Mouse (Mus musculus) E14TG2a.4 (cell line): ENCODE measurements around the gene Dnah12.
A peak's percentile ranks its signal among the peaks of the same experiment; 100 is the strongest.
"Not testable (repeated sequence)": the region's sequence is repeated elsewhere in the genome, so short reads cannot be mapped to it uniquely, and the experiment has no call there.

Experiments used
- H3K27me3 ChIP-seq: 2 replicates; pipeline ENCODE4 v1.6.1; 2014; ENCODE audit warnings: low read length, control low read depth; ENCODE audit not compliant: insufficient read depth
- H3K36me3 ChIP-seq: 2 replicates; pipeline ENCODE4 v1.6.1; 2014; ENCODE audit warnings: low read length, control low read depth; ENCODE audit not compliant: insufficient read depth
- H3K4me1 ChIP-seq: replicated peaks from 2 replicates; pipeline ENCODE4 v1.6.1; 2014; ENCODE audit warnings: low read depth, low read length, control low read depth
- H3K4me3 ChIP-seq: replicated peaks from 2 replicates; pipeline ENCODE4 v1.5.1; 2014; ENCODE audit warnings: mild to moderate bottlenecking, low read length
- H3K9me3 ChIP-seq: 2 replicates; pipeline ENCODE4 v1.6.1; 2014; ENCODE audit warnings: low read length, control low read depth
- CTCF ChIP-seq: conservative IDR thresholded peaks from 2 replicates; pipeline ENCODE4 v1.5.1; 2014; ENCODE audit warnings: low read length
- NANOG ChIP-seq: IDR thresholded peaks from 2 replicates; pipeline ENCODE4 v1.6.1; 2014; ENCODE audit warnings: borderline replicate concordance, low read length, mixed read lengths
- POU5F1 ChIP-seq: IDR thresholded peaks from 2 replicates; pipeline ENCODE4 v1.6.1; 2014; ENCODE audit warnings: low read length, borderline replicate concordance

The Dnah12 gene

GRCm38 (mm10) chr14:26667991-26668370 lies 25.1 kb upstream of the Dnah12 start:
- Histone ChIP-seq H3K36me3 (peaks cover 50% of the 10 kb centered on the region), H3K4me1 (peaks cover 44% of the 10 kb centered on the region), H3K27me3 (no peaks in the 10 kb centered on the region), H3K9me3 (0 out of 2 replicates have a peak, but pooled peaks cover 7% of the 10 kb centered on the region), H3K4me3 (peak overlapping the region; percentile 96)
- TF ChIP-seq POU5F1 (no peak), NANOG (no peak), CTCF (no peak)

- Histone ChIP-seq H3K4me1 (peaks cover 44% of the 10 kb centered on the region), H3K36me3 (peaks cover 43% of the 10 kb centered on the region), H3K27me3 (no peaks in the 10 kb centered on the region), H3K9me3 (0 out of 2 replicates have a peak, but pooled peaks cover 4% of the 10 kb centered on the region), H3K4me3 (peak overlapping the region; percentile 96)
- TF ChIP-seq CTCF (no peak), NANOG (no peak)
Observed at GRCm38 (mm10) chr14:26668371-26669291, 24.4 kb upstream of the Dnah12 start.

GRCm38 (mm10) chr14:26669292-26670073 lies 23.6 kb upstream of the Dnah12 start, which contains the start of gene Pde12:
Pde12 (minus strand) TSS chr14:26669883.
- H3K27me3 ChIP-seq: no peaks in the 10 kb centered on the region
- no peaks in the 10 kb centered on the region for H3K9me3 ChIP-seq
- no peak for TF ChIP-seq NANOG
- no peak for TF ChIP-seq POU5F1
- TF ChIP-seq CTCF: no peak
- H3K36me3 ChIP-seq: peaks cover 35% of the 10 kb centered on the region
- peak within 1 kb of the TSS; percentile 96 for H3K4me3 ChIP-seq
- peaks cover 52% of the 10 kb centered on the region for H3K4me1 ChIP-seq

- peak overlapping the region; percentile 96 for H3K4me3 ChIP-seq
- no peaks in the 10 kb centered on the region for H3K9me3 ChIP-seq
- H3K36me3 ChIP-seq: peaks cover 20% of the 10 kb centered on the region
- no peaks in the 10 kb centered on the region for H3K27me3 ChIP-seq
- TF ChIP-seq POU5F1 (no peak), CTCF (no peak), NANOG (no peak)
- peaks cover 67% of the 10 kb centered on the region for H3K4me1 ChIP-seq
Observed at GRCm38 (mm10) chr14:26670964-26671363, 22.1 kb upstream of the Dnah12 start.

DNA sequence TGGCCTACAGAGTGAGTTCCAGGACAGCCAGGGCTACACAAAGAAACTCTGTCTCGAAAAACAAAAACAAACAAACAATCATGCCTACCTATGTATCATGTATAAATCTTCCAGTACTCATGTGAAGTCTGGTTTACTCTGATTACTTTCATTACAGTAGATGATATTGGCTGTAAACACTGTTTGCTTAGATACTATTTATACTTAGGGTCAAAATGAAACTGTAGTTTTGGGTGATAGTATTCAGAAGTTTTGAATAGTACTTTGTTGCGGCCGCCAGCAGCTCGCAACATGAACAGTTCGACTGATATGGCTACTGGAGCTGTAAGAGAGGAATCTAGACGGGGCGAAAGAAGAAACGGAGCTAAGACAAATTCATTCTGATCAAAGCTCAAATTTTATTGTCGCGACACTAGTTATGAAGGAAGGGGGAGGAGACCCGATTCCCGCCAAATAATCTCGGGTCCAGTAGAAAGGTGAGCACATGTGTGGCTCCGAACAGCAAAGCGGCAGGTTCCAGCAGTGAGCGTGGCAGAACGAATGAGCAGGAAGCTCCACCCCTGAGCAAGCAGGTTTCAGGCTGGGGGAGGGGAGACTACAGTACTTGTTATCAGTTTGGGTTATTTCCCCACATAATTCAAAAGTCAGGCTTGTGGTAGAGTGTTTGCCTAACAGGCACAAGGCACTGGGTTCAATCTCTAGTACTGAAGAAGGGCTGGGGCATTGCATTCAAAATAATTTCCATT lies 21.0 kb upstream of the Dnah12 start:
- not testable (repeated sequence) for H3K9me3 ChIP-seq, H3K27me3 ChIP-seq, H3K36me3 ChIP-seq, H3K4me3 ChIP-seq
- H3K4me1 ChIP-seq: peaks cover 65% of the 10 kb centered on the region

DNA sequence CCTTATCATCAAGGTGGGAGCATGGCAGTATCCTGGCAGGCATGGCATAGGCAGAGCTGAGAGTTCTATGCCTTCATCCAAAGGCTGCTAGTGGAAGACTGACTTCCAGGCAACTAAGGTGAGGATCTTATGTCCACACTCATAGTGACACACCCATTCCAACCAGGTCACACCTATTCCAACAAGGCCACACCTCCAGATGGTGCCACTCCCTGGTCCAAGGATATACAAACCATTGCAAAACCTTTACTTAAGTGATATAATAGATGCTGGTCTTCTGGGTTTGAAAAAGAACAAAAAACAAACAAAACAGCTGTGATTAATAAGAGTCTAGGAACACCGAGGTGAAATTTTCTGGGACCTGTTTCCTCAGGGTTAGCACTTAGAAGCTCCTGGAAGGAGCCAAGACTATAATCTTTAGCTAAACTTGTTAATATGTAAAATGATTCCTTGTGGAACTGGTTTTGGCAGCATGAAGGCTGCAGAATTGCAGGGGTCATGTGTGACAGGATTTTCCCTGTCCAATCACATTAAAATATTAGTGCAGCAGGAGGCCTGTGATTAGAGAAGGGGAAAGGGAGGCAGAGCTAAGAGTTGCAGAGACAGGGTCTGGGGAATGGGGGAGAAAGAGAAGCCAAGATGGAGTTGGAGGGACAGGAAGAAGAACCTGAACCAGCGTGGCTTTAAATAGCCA lies 18.5 kb upstream of the Dnah12 start:
- H3K4me3 ChIP-seq, H3K27me3 ChIP-seq, H3K9me3 ChIP-seq, H3K36me3 ChIP-seq: not testable (repeated sequence)
- H3K4me1 ChIP-seq: peaks cover 56% of the 10 kb centered on the region

- H3K27me3 ChIP-seq: no peaks in the 10 kb centered on the region
- H3K36me3 ChIP-seq: no peaks in the 10 kb centered on the region
- H3K4me1 ChIP-seq: peaks cover 54% of the 10 kb centered on the region
- H3K9me3 ChIP-seq: no peaks in the 10 kb centered on the region
- TF ChIP-seq POU5F1 (no peak), CTCF (peak; percentile 41)
- peak overlapping the region; percentile 33; the same call in 1 of the 2 replicates for H3K4me3 ChIP-seq
Observed at GRCm38 (mm10) chr14:26675371-26675770, 17.7 kb upstream of the Dnah12 start.

GRCm38 (mm10) chr14:26675791-26676190 lies 17.3 kb upstream of the Dnah12 start:
- TF ChIP-seq POU5F1: no peak
- TF ChIP-seq CTCF: no peak
- no peak for TF ChIP-seq NANOG

More at GRCm38 (mm10) chr14:26675791-26676190, 17.3 kb upstream of the Dnah12 start:
- Histone ChIP-seq H3K9me3 (no peaks in the 10 kb centered on the region), H3K4me1 (peaks cover 50% of the 10 kb centered on the region), H3K4me3 (peak overlapping the region; percentile 33), H3K27me3 (no peaks in the 10 kb centered on the region), H3K36me3 (no peaks in the 10 kb centered on the region)
